Mouse (Mus musculus): Measurements from ENCODE around the gene Asb8.

- TF ChIP-seq CTCF (IDR thresholded peaks at IDR 0.05; ENCODE audit: low read depth, low read length) (no peak), POLR2A (IDR thresholded peaks at IDR 0.05; ENCODE audit: extremely low read depth, insufficient read depth, low read length) (no peak)
Observed at GRCm38 (mm10) chr15:98213336-98213870, 48.0 kb upstream of the Asb8 start.
